Mouse (Mus musculus) layer of hippocampus, adult 8-10 months (tissue): ENCODE measurements around the gene Rnf7. TPM values are rescaled to one million over a fixed set of nuclear protein-coding genes. Genes with fewer than 3 reads are reported as not detected.

ENCODE experiments used
- total RNA-seq, 4 experiments: library from RNA; stranded (reverse); gene quantifications; 2 replicates each; pipeline ENCODE4 v1.2.4; 2022

Gene Rnf7
- total RNA-seq, 4 experiments from 2014 or later, result 53.7 to 67.2 (median 60.0) TPM

Other genes starting within 250 kb of the Rnf7 start
- 100 to 1,000 TPM in 2 of 4 experiments, 10 to 100 TPM in 2; 95.9 to 111 (median 103) TPM for gene Atp1b3, start 114.2 kb downstream of the Rnf7 start, total RNA-seq
- under 1 TPM in 3 of 4 experiments, not detected in 1; 0.21 to 0.49 (median 0.23) TPM for gene Gm28729, start 46.6 kb upstream of the Rnf7 start, total RNA-seq
- 10 to 100 TPM; 31.5 to 38.3 (median 36.4) TPM for gene Rasa2, start 152.9 kb upstream of the Rnf7 start, total RNA-seq